ENCODE assay signal across 10 mouse cellular contexts in the genomic region with DNA sequence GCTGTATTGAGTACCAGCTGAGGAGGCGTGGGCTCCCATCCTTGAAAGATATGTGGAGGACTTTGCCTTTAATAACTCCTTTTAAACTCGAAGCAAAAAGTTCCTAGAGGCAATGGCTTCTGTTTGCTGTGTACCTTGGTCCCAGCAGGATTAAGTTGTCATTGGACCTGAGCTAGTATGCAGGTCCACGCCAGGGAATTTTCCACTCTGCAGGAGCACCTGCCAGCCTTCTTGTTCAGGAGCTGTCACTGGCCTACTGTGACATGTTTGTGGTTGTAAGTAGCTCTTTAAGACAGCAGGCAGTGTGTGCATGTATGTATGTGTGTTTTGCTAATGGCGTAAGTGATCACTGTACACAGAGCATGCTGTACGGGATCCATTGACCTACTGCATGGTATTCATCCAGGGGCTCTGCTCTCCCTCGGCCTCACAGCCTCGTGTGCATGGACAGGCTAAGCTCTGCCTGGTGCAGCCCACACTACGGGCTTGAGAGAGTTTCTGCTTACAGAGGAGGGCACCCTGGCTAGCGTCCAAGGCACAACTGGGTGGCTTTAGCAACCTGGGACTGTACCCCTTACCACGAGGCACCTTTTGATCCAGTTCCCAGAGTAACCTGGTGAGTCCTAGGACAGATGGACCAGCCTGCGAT.
DNase-seq lines count a peak whose midpoint lies in the region; ATAC-seq and TF ChIP-seq lines count a peak whose summit lies in the region.
"Had no signal": no experiment of that assay in that cellular context is flagged by ENCODE, and none has a peak within 500 bp of the region (broad histone marks: within the 10 kb centered on the region; RNA-seq: fewer than 3 reads in every experiment).

No protein-coding gene starts in this region.

- peaks cover 9% of the 10 kb centered on the region; the same call in 1 of the 2 replicates for H3K36me3 ChIP-seq in E14TG2a.4 (ENCODE audit: insufficient read depth, low read length)
- H3K36me3 ChIP-seq in intestine, embryonic 16.5 days (ENCODE audit: control insufficient read depth, insufficient read depth, low read length) = no peaks in the 10 kb centered on the region
- H3K36me3 ChIP-seq: lung, embryonic 15.5 days had no signal

- peaks cover 21% of the 10 kb centered on the region for H3K4me1 ChIP-seq in E14TG2a.4 (replicated peaks; ENCODE audit: low read depth, low read length)
- peaks cover 56% of the 10 kb centered on the region for H3K4me1 ChIP-seq in intestine, embryonic 16.5 days (ENCODE audit: control insufficient read depth, insufficient read depth, low read length)

- H3K9me3 ChIP-seq in E14TG2a.4 (ENCODE audit: low read length) = no peaks in the 10 kb centered on the region
- no peaks in the 10 kb centered on the region for H3K9me3 ChIP-seq in intestine, embryonic 16.5 days (ENCODE audit: control insufficient read depth, low read length)
- H3K9me3 ChIP-seq: lung, embryonic 15.5 days had no signal

- TF ChIP-seq CTCF in E14TG2a.4 (conservative IDR thresholded peaks at IDR 0.05; ENCODE audit: low read length) = no peak

- no peaks in the 10 kb centered on the region for H3K27me3 ChIP-seq in E14TG2a.4 (ENCODE audit: insufficient read depth, low read length)
- no peaks in the 10 kb centered on the region for H3K27me3 ChIP-seq in intestine, embryonic 16.5 days (replicated peaks; ENCODE audit: control insufficient read depth, insufficient read depth, low read length)
- H3K27me3 ChIP-seq: lung, embryonic 15.5 days had no signal

- DNase-seq in kidney, adult 11 months = peak; percentile 74
- DNase-seq in kidney, adult 8-10 months = no peak
- DNase-seq in cerebellum, adult 9-10 months = peak; percentile 83
- DNase-seq in heart, adult 9 months (ENCODE audit: low spot score in 2 of 2) = no peak
- no peak for DNase-seq in left cerebral cortex, adult 8-10 months (ENCODE audit: low spot score in 2 of 2)

- WGBS in intestine, embryonic 16.5 days = 53% methylated on average over 11 of the region's 11 CpGs

- H3K4me2 ChIP-seq in intestine, embryonic 16.5 days (ENCODE audit: low read depth, low read length) = peak overlapping the region; percentile 30; the same call in 1 of the 2 replicates
- H3K4me2 ChIP-seq: lung, embryonic 15.5 days had no signal

- 0 out of 2 replicates have a peak overlapping the region, but pooled peaks have one; percentile 26 for H3K4me3 ChIP-seq in E14TG2a.4 (replicated peaks; ENCODE audit: low read length)
- H3K4me3 ChIP-seq in intestine, embryonic 16.5 days (ENCODE audit: low read length) = no peak overlapping the region
- H3K4me3 ChIP-seq: lung, embryonic 15.5 days; myocyte had no signal

- peak overlapping the region; percentile 68 for H3K27ac ChIP-seq in intestine, embryonic 16.5 days (ENCODE audit: low read length)
- H3K27ac ChIP-seq: lung, embryonic 15.5 days had no signal

- peak overlapping the region; percentile 14; the same call in 1 of the 2 replicates for H3K9ac ChIP-seq in intestine, embryonic 16.5 days (ENCODE audit: low read depth, low read length)
- H3K9ac ChIP-seq: lung, embryonic 15.5 days had no signal

- ATAC-seq in intestine, embryonic 16.5 days = peak; percentile 40
- ATAC-seq in erythroid progenitor cell, adult 5-6 weeks (replicated peaks; ENCODE audit: low FRiP score, poor library complexity, severe bottlenecking) = no peak

Comparison
In these comparisons a context has a peak if more than half of its experiments do, and no peak if none do; other contexts are left out.
1. DNase-seq: peak in kidney, adult 11 months (single experiment) and cerebellum, adult 9-10 months (single experiment); none in kidney, adult 8-10 months (0 of 2), heart, adult 9 months (0 of 2) and left cerebral cortex, adult 8-10 months (0 of 2).